Mouse (Mus musculus) neutrophil, adult 83 days (primary cell): ENCODE data around the gene 1700019A02Rik. TPM values are rescaled to one million over a fixed set of nuclear protein-coding genes. Genes with fewer than 3 reads are reported as not detected.

Source experiments
- total RNA-seq, 2 experiments: library from RNA; stranded (reverse); gene quantifications; one replicate each; pipeline ENCODE4 v1.2.4; 2023

The 1700019A02Rik gene
- total RNA-seq: not detected

GRCm38 (mm10) chr1:53187536-53187935 is at the start of gene 1700019A02Rik:
1700019A02Rik (minus strand) TSS chr1:53187636.

Other genes starting within 250 kb of the 1700019A02Rik start
- gene 1700019D03Rik, start 167.5 kb downstream of the 1700019A02Rik start, total RNA-seq: under 1 TPM in 1 of 2 experiments, not detected in 1; 0.24 TPM
- gene Mstn, start 126.0 kb downstream of the 1700019A02Rik start, total RNA-seq: not detected
- gene Pms1, start 109.4 kb upstream of the 1700019A02Rik start, total RNA-seq: 1 to 10 TPM; 4.6 to 8.1 TPM
- 10 to 100 TPM; 11.4 to 12.1 TPM for gene Ormdl1, start 109.5 kb upstream of the 1700019A02Rik start, total RNA-seq
- gene Gm28778, start 109.5 kb upstream of the 1700019A02Rik start, total RNA-seq: 1 to 10 TPM in 1 of 2 experiments, not detected in 1; 1.6 TPM
- 1 to 10 TPM; 4.3 to 5.1 TPM for gene Osgepl1, start 126.0 kb upstream of the 1700019A02Rik start, total RNA-seq
- 1 to 10 TPM in 1 of 2 experiments, not detected in 1; 9.7 TPM for gene Asdurf, start 165.0 kb upstream of the 1700019A02Rik start, total RNA-seq
- not detected for gene Gm28551, start 165.0 kb upstream of the 1700019A02Rik start, total RNA-seq
- gene Asnsd1, start 165.1 kb upstream of the 1700019A02Rik start, total RNA-seq: 10 to 100 TPM; 48.2 to 49.8 TPM